Mouse (Mus musculus) lung, postnatal 0 days (tissue): ENCODE measurements around the gene Sept1. TPM values are rescaled to one million over a fixed set of nuclear protein-coding genes. Genes with fewer than 3 reads are reported as not detected.

Experiments
- ATAC-seq: fragments of 200-750 bp; cut with Nextera tagmentation; 2 replicates; pipeline ENCODE4 v1.8.0; 2017; ENCODE audit warnings: moderate library complexity
- DNase-seq: peaks from one replicate; pipeline ENCODE4 v3.0.0-alpha.2; 2016; ENCODE audit warnings: low spot score
- H3K27ac ChIP-seq: fragments of 300-500 bp; sonication (generic); 2 replicates; pipeline ENCODE4 v1.5.1; 2014; ENCODE audit warnings: antibody characterized with exemption, mild to moderate bottlenecking, low read length, mixed read lengths
- H3K27me3 ChIP-seq: fragments of 300-500 bp; sonication (generic); replicated peaks from 2 replicates; pipeline ENCODE4 v1.6.1; 2014; ENCODE audit warnings: low read length, mixed read lengths; ENCODE audit not compliant: insufficient read depth
- H3K36me3 ChIP-seq: fragments of 300-500 bp; sonication (generic); 2 replicates; pipeline ENCODE4 v1.6.1; 2014; ENCODE audit warnings: low read length, mixed read lengths; ENCODE audit not compliant: insufficient read depth
- H3K4me1 ChIP-seq: fragments of 300-500 bp; sonication (generic); 2 replicates; pipeline ENCODE4 v1.6.1; 2014; ENCODE audit warnings: antibody characterized with exemption, low read depth, low read length, mixed read lengths; ENCODE audit not compliant: insufficient read depth
- H3K4me2 ChIP-seq: fragments of 300-500 bp; sonication (generic); replicated peaks from 2 replicates; pipeline ENCODE4 v1.6.1; 2014; ENCODE audit warnings: low read depth, mild to moderate bottlenecking, low read length, moderate library complexity, mixed read lengths
- H3K4me3 ChIP-seq: fragments of 300-500 bp; sonication (generic); 2 replicates; pipeline ENCODE4 v1.5.1; 2014; ENCODE audit warnings: low read depth, low read length
- H3K9ac ChIP-seq: fragments of 300-500 bp; sonication (generic); replicated peaks from 2 replicates; pipeline ENCODE4 v1.6.1; 2014; ENCODE audit warnings: low read depth, mild to moderate bottlenecking
- H3K9me3 ChIP-seq: fragments of 300-500 bp; sonication (generic); 2 replicates; pipeline ENCODE4 v1.6.1; 2016; ENCODE audit warnings: low read length, mixed read lengths
- CTCF ChIP-seq: IDR thresholded peaks from 2 replicates; pipeline ENCODE4 v1.5.1; 2016; ENCODE audit warnings: antibody characterized with exemption, mild to moderate bottlenecking
- EP300 ChIP-seq: IDR thresholded peaks from 2 replicates; pipeline ENCODE4 v1.6.1; 2016; ENCODE audit warnings: antibody characterized with exemption, mild to moderate bottlenecking, control low read depth
- WGBS: fragments of 180-500 bp; shearing (Covaris S2); extraction: QIAGEN DNeasy Blood & Tissue Kit; methylation state at CpG from one replicate; pipeline ENCODE4 v1.1.7; 2014; 5-methylcytosine and 5-hydroxymethylcytosine counted together
- polyA plus RNA-seq: library from polyadenylated mRNA; unstranded; fragments of >200 nt; fragmentation: Nextera tagmentation; extraction: Ambion mirVana; gene quantifications from 2 replicates; pipeline ENCODE4 v1.2.1, GENCODE M21; 2015

Gene Sept1
- polyA plus RNA-seq, 1 experiment from 2014 or later = 13.0 TPM

DNA sequence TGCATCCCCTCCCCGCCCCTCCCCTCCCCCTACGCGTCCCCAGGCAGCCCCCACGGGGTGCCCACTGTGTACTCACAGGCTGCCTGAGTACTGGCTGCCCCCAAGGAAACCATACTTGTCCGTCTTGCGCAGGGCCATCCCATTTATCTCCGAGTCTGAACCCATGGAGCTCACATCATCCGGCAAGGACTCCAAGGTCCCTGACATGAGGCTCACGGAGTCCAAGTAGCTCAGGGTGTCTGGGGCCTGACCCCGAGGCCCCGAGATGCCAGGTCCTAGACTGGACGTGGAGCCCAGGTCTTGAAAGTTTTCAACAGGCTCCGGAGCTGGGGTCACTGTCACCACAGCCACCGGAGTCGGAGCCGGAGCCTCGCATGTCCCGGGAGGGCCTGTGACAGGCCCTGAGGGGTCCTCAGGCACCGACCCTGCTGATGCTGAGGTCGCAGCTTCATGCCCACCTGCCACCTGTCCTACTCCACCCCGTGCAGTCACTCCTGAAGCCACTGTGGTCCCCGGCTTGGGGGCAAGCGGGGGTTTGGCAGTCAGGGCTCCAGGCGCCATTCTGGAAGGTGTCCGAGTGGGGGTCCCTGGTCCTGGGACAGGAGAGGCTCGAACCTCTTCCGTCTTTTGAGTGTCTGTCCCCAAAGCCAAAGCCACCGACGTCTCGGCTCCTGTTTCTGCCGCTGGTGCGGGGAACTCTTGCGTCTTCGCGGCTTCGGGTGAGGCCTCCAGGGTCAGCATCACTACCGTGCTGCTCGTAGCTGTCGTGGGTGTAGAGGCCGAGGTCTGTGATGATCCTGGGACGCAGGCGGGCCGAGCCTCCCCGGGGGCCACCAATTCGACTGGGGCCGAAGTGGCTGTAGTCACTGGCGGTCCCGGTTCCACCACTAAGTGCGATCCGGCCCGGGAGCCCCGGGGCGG is 25.3 kb downstream of the Sept1 start:
- ATAC-seq (peak; percentile 1; the same call in 1 of the 2 replicates), DNase-seq (peak; percentile 33)
- peak overlapping the region; percentile 85 for H3K4me3 ChIP-seq
- H3K36me3 ChIP-seq = no peaks in the 10 kb centered on the region; the same call in 1 of the 2 replicates
- no peaks in the 10 kb centered on the region for H3K27me3 ChIP-seq
- H3K9me3 ChIP-seq = no peaks in the 10 kb centered on the region
- peak overlapping the region; percentile 84 for H3K9ac ChIP-seq
- TF ChIP-seq CTCF (no peak), EP300 (no peak)
- H3K4me2 ChIP-seq = peak overlapping the region; percentile 95
- peaks cover 11% of the 10 kb centered on the region; the same call in 1 of the 2 replicates for H3K4me1 ChIP-seq
- 2% methylated on average over 50 of the region's 53 CpGs for WGBS
- H3K27ac ChIP-seq = peak overlapping the region; percentile 85

DNA sequence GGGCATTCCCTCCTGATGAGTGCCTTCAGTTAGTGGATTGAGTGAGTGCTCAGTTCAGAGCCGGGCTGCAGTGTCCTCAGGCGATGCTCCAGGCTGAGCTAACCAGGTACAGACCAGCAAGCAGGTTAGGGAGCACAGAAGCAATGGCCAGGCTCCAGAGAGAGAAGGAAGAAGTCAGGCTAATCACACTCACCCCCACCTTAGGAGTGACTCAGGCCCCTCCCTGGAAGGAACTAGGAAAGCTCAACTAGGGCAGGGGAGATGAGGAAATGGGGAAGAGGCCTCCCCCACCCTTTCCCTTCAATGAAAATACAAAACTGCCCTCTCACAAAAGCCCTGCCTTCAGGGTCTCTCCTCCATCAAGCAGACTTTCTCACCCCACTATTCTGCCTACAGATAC is 26.3 kb downstream of the Sept1 start:
- Histone ChIP-seq H3K36me3 (no peaks in the 10 kb centered on the region; the same call in 1 of the 2 replicates), H3K27ac (0 out of 2 replicates have a peak overlapping the region, but pooled peaks have one; percentile 85), H3K4me2 (peak overlapping the region; percentile 95), H3K4me3 (peak overlapping the region; percentile 85), H3K4me1 (peaks cover 11% of the 10 kb centered on the region; the same call in 1 of the 2 replicates), H3K9me3 (no peaks in the 10 kb centered on the region), H3K27me3 (no peaks in the 10 kb centered on the region), H3K9ac (peak overlapping the region; percentile 84)
- TF ChIP-seq EP300 (no peak), CTCF (no peak)
- ATAC-seq = no peak
- 27% methylated on average over 2 of the region's 2 CpGs for WGBS
- DNase-seq = peak; percentile 61

DNA sequence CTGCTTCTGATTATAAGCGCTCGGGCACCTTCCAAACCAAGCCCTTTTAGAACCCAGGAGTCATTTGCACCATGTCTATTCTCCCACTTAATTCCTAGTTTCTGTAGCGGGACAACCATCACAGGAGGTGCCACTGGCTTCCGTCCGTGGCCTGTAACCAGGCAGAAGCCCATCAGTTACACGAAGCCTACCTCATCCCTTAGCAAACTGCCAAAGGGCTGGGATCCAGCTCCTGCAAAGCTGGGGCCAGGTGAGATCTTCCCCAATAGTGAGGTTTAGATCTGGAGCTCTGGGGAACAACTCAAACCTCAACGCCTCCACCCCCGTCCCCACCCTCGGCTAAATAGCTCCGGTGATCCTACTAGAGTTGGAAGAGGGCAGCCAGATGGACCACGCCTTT is 36.4 kb downstream of the Sept1 start:
- H3K27me3 ChIP-seq = no peaks in the 10 kb centered on the region
- TF ChIP-seq EP300 = no peak
- no peak for TF ChIP-seq CTCF
- H3K27ac ChIP-seq = peak overlapping the region; percentile 27; the same call in 1 of the 2 replicates
- H3K9ac ChIP-seq = peak overlapping the region; percentile 42; the same call in 1 of the 2 replicates
- 52% methylated on average over 11 of the region's 11 CpGs for WGBS
- H3K4me3 ChIP-seq = peak overlapping the region; percentile 70; the same call in 1 of the 2 replicates
- no peaks in the 10 kb centered on the region for H3K9me3 ChIP-seq
- H3K4me2 ChIP-seq = peak overlapping the region; percentile 73
- no peak for DNase-seq
- H3K36me3 ChIP-seq = peaks cover 28% of the 10 kb centered on the region
- H3K4me1 ChIP-seq = peaks cover 3% of the 10 kb centered on the region; the same call in 1 of the 2 replicates
- no peak for ATAC-seq

DNA sequence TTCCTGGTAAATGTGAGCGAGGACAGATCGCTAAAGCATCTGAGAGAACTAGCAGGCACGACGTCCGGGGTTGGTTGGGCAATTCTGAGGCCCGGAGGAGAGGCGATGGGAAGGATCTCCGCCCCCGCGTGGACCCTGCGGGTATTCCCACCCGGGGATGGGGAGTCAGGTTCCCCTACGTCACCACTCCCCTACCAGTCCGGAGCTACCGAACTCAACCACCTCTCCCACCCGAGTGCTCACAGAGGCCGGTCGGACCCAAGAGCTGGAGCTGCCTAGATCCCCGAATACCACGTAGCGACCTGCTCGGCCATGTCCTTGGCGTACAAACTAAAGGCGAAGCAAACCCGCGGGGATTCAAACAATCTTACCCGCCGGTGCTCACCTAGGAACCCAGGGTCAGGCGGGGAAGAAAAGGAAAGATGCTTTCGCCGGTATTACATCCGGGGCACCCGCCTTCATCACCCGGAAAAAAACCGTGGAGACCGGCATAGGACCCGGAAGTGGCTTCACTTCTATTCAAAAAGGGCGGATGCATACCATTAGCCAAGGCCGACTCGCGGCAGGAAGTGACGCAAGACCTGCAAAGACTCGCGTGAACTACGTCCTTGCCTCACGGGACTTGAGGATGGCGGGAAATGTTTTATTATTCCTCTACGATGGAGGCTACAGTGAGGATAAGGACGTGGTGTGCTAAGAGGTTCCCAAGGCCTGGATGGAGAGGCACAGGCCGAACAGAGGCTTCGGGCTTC is 37.2 kb downstream of the Sept1 start, which contains the start of gene Cd2bp2:
Gene Cd2bp2, minus strand, starts transcription at position 507 of the 752 bp plus-strand sequence.
- peaks cover 28% of the 10 kb centered on the region for H3K36me3 ChIP-seq
- H3K4me1 ChIP-seq = peaks cover 3% of the 10 kb centered on the region; the same call in 1 of the 2 replicates
- under 1% methylated on average over 50 of the region's 51 CpGs for WGBS
- peak; percentile 99 for DNase-seq
- peak within 1 kb of the TSS; percentile 57 for H3K9ac ChIP-seq
- ATAC-seq = peak; percentile 99
- H3K4me3 ChIP-seq = peak within 1 kb of the TSS; percentile 70
- TF ChIP-seq EP300 = peak; percentile 94
- TF ChIP-seq CTCF = peak; percentile 53
- peak within 1 kb of the TSS; percentile 73 for H3K4me2 ChIP-seq
- peak within 1 kb of the TSS; percentile 74 for H3K27ac ChIP-seq
- no peaks in the 10 kb centered on the region for H3K9me3 ChIP-seq
- no peaks in the 10 kb centered on the region for H3K27me3 ChIP-seq

DNA sequence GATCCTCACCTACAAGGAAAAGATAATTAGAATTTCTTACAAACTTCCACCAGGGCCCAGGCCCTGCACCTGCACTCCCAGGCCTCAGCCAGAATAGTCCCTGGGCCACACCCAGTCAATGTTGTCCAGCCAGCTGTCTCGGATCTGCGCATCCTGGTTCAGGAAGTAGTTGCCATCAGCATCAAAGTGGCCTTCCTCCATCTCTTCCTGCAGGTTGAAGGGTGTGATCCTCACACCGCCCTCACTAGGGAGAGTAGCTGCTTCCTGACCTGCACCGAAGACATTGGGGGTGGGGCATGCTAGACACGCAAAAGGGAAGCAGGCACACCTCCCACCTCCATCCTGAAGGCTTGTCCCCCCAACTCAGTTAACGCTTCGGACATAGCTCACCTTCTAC is 38.3 kb downstream of the Sept1 start:
- TF ChIP-seq EP300 (no peak), CTCF (no peak)
- peak overlapping the region; percentile 73 for H3K4me2 ChIP-seq
- no peak for ATAC-seq
- no peaks in the 10 kb centered on the region for H3K9me3 ChIP-seq
- H3K4me1 ChIP-seq = peaks cover 3% of the 10 kb centered on the region; the same call in 1 of the 2 replicates
- peaks cover 22% of the 10 kb centered on the region; the same call in 1 of the 2 replicates for H3K36me3 ChIP-seq
- no peaks in the 10 kb centered on the region for H3K27me3 ChIP-seq
- H3K27ac ChIP-seq = no peak overlapping the region
- H3K4me3 ChIP-seq = no peak overlapping the region
- 0 out of 2 replicates have a peak overlapping the region, but pooled peaks have one; percentile 1 for H3K9ac ChIP-seq
- WGBS = 47% methylated on average over 7 of the region's 7 CpGs
- DNase-seq = no peak
